Mouse (Mus musculus) spleen, postnatal 10 days (tissue): ENCODE data around the gene Fuca1.

Experiments used
- DNase-seq, 2 experiments: peaks; one replicate each; pipeline ENCODE4 v3.0.0; 2021 to 2022; ENCODE audit warnings: low spot score in 2 of 2

Gene Fuca1

GRCm38 (mm10) chr4:135889146-135889883 lies 31.2 kb upstream of the Fuca1 start:
- DNase-seq: peak in 1 of 2 experiments; percentile 8

GRCm38 (mm10) chr4:135889884-135890283 lies 30.7 kb upstream of the Fuca1 start:
- DNase-seq: peak in 1 of 2 experiments; percentile 88

GRCm38 (mm10) chr4:135891539-135891938 lies 29.0 kb upstream of the Fuca1 start:
- DNase-seq: no peak

- no peak for DNase-seq
These were observed 27.7 kb upstream of the Fuca1 start for GRCm38 (mm10) chr4:135892884-135893283.

- DNase-seq: peak; percentile 50 to 55
These were observed 25.4 kb upstream of the Fuca1 start, which contains the start of gene Cnr2 for GRCm38 (mm10) chr4:135895071-135895571. TSS of gene Cnr2 (plus strand) at chr4:135895394.

DNA sequence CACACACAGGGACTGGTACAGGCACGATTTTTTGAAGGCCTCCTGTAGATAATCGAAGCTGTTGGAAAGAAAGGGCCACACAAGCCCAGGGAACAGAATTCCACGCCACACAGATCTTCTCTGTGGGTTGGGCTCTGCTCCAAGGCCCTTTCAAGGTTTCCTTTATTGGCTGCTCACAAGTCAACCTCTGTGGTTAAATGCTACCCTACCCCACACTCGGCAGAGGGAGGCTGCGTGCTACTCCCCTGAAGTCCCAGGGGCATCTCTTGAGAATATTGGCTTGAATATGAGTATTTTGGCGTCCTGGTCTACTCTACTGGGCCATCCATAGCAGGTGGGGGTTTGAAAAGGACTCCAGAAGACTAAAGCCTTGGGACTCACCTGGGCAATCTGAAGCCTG lies 24.4 kb upstream of the Fuca1 start:
- DNase-seq: peak in 1 of 2 experiments; percentile 43

DNA sequence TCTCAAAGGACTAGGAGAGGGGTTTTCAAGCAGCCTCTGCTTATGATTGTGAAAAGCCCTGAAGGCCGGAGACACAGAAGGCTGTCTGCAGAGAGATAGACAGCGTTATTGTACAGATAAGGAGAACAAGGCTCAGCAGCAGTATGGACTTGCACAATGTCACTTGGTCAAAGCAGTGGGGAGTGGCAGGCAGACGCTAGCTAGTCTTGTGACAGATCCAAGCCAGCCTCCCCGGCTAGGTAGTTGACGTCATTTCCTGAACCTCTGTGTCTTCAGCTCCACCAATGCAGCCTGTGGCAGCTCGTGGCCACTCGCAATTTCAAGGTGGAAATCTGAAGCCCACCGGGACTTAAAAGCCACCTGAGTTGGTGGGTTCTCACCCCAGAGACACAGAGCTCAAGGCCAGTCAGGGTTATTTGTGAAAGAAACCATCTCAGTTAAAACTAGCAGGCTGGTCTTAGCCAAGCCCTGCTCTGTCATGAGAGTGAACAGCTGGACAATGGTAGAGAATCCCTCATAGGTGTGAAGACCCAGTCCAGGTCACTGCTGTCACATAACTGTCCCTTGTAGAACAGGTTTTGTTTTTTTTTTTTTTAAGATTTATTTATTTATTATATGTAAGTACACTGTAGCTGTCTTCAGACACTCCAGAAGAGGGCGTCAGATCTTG lies 22.0 kb upstream of the Fuca1 start:
- DNase-seq: peak; percentile 57 to 74

GRCm38 (mm10) chr4:135899050-135899448 lies 21.5 kb upstream of the Fuca1 start:
- no peak for DNase-seq

- DNase-seq: peak in 1 of 2 experiments; percentile 83
These were observed 20.5 kb upstream of the Fuca1 start for GRCm38 (mm10) chr4:135900008-135900407.

DNA sequence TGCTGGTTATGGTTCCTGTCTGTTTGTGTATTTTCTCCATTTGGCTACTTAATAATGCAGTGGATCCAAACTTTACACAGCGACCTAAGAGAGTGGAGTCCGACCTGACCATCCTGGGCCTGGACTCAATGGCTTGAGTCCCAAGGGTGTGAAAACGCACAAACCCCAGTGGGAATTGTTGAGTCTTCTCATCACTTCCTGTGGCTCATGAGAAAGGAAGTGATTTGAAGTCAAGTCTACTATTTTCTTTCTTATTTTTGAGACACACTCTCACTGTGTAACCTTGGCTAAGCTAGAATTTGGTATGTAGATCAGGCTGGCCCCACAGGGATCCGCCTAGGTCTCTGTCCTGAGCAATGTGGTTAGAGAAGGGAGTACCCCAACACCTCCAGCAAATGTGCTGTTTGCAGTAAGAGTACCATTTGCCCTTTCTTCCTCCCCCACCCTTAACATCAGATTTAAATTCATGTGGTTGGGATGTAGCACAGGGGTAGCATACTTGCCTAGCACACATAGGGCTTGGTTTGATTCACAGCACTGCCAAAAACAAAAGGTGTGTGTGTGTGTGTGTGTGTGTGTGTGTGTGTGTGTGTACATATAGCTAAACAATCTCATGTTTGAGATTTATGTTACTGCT lies 17.8 kb upstream of the Fuca1 start:
- no peak for DNase-seq

DNA sequence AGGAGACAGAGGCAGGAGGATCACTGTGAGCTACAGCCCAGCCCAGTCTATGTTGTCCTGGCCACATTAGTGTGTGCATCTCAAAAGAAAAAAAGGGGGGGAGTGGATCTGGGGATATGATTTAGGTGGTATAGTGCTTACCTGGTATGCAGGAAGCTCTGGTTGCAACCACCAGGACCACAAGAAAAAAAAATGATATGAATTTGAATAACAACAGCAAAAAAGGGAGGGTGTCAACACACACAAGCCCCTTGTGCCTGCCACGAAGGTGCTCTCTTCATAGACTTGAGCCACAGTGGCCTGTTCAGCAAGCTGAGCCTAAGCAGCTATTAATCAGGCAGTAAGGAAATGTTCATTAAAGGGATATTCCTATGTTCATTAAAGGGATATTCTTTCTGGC lies 15.7 kb upstream of the Fuca1 start:
- DNase-seq: no peak

DNA sequence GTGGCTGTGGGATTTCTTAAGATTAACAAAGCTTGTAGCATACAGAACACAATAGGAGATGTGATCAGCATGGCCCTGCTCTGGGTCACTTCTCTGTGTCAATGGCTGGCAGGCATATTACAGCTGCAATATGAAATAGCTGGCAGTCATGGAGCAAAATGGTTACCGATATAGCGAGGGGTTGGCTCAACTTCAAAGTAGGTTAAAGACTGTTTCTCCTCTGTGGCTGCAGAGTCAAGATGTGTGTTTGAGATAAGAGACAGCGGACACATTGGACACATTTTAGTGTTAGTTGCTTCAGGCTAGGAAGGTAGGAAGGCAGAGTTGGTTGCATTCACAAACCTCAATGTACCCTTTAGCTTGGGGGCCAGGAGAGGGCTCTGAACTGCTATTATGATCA lies 13.9 kb upstream of the Fuca1 start:
- DNase-seq: no peak

DNA sequence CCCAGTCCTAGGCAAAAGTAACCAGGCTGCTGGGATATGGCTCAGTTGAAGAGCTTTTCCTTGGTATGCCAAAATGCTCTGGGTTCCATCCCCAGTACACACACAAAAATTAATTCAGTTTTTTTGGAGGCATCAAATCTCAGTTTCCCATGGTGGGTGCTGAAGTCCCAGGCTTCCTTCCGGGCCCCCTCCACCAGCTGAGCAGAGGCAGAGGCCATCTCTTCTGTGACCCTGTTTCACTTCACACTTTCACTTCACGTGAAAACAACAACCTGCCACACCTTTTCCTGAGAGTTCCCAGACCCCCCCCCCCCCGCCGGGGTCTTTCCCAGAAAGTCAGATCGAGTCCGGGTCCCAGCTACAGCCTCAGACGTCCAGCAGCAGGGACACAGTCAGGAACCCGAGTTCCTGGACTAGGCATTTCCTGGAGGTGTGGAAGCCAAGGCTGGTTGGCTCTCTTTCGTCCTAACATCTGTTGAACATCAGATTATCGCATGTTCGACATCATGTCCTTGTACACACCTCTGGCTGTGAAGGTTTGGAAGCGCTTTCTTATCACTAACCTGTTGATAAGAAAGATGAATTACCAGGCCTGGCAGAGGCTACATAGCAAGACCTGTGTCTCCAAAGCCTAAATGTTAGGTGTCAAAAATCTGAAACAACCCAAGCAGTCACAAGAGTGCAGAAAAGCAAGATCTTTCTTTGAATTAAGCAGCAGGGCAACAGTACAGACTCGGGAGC lies 11.0 kb upstream of the Fuca1 start:
- DNase-seq: no peak

- peak in 1 of 2 experiments; percentile 28 for DNase-seq
These were observed 9.0 kb upstream of the Fuca1 start for GRCm38 (mm10) chr4:135911531-135911930.

- DNase-seq: no peak
These were observed 8.4 kb upstream of the Fuca1 start for GRCm38 (mm10) chr4:135912164-135912563.

DNA sequence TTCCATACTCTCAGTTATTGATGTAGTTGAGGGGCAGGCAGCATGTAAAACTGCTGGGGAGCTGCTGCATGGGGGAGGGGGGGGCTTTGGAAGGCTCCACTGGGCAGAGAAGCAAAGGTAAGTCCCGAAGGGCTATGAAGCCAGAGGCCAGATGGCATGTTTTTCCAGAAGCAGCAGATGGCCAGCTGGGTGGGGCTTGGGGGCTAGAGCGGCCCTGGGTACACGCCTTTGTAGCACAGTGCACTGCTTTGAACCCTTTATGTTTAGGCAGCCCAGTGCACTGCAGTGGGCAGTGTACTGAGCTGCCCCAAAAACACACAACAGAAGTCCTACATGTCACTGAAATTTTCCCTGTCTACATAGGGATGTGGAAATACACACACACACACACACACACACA lies 7.7 kb upstream of the Fuca1 start:
- DNase-seq: peak in 1 of 2 experiments; percentile 40

GRCm38 (mm10) chr4:135913433-135913832 lies 7.1 kb upstream of the Fuca1 start:
- no peak for DNase-seq

DNA sequence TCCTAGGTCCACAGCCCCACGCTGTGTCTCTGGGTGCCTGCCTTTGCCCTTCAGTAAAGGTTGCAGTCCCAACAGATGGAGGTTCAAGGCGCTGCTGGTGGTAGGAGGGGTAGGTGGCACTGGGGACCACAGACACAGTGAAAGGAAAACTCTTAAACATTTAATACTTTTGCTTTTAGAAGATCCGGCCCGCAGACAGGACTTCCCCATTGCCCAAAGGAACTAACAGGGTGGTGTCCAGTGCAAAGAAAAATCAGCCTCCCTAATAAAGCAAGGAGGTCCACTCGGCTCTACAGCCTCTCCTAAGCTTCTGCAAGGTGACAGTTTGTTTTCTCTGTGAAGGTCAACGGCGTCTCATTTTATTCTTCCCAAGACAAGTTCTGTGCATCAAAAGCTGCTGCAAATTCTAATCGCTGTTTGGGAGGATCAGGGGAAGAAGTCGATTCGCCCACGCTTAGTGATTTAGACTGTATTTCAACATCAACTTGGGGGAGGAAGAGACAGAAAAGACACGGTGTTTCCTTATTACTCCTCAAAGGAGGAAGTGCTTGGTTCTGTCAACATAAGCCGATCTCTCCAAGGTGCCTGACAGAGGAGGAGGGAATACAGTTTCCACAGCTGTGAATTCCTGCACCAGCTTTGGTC lies 1.8 kb upstream of the Fuca1 start:
- DNase-seq: no peak

DNA sequence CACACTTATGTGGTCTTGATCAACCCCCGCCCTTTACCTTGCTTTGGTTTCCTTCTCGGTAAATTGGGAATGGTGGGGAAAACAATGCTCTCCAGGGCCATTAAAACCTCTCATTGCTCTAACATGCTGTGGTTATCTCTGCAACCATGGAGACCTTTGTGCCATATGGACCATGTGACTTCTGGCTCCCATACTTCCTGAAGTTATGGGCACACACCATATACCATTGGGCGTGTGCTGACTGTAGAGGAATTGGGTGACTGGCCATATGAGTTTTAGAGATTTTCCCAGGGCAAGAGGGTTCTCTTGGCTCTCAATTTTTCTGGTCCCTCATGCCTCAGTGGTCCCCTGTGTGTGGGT lies 1.3 kb upstream of the Fuca1 start:
- no peak for DNase-seq

DNA sequence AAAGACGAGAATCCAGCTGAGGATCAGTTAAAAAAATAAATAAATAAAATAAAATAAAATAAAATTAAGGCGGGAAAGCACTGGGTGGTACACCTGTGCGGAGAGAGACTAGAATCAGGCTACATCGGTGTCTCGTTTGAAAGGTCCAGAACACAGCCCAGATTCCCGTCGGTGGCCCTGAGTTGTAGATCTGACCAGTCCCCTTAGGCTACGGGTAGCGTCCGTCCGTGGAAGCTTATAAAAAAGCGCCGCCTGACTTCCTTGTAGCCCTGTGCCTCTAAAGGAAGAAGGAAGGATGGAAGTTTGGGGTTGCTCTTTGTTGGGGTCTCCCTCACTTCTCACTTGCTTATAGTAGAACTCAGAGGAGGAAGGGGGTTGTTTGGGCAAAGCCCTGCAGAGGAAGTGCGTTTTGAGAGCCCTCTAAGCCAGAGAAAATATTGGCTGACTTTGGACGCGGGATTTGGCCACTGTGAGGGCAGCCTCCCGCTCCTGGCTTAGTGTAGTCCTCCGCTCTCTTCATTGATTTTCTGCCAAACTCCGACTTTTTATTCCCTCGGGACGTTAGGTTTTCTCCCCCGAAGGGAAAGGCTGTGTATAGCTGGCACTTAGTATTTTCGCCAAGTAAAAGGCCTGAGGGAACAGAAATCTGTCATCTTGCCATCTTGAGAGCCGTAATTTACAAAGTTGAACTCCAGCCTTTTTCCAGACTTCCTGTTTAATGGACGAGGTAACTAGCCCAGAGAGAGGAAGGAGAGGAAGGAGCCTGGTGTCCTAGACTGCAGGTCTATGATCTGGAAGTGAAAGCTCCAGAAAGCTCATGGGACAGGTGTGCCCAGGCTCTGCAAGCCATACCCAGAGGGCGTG lies 954 bp downstream of the Fuca1 start:
- DNase-seq: peak; percentile 45 to 51
